Mouse (Mus musculus) spleen, adult 2 months (tissue): ENCODE data around the gene Vps26c.

ENCODE experiments used
- CTCF ChIP-seq: fragments of 200-500 bp; IDR thresholded peaks from 2 replicates; pipeline ENCODE4 v1.5.1; 2011; ENCODE audit warnings: mild to moderate bottlenecking, inconsistent platforms; ENCODE audit not compliant: insufficient read depth, insufficient read length, insufficient replicate concordance; ENCODE audit errors: extremely low read depth
- POLR2A ChIP-seq: fragments of 200-500 bp; IDR thresholded peaks from 2 replicates; pipeline ENCODE4 v1.6.1; 2011; ENCODE audit warnings: low read depth, low read length, inconsistent platforms

GRCm38 (mm10) chr16:94559782-94560181, 33.2 kb upstream of the Vps26c start:
- no peak for TF ChIP-seq CTCF
- TF ChIP-seq POLR2A: no peak
